In genomic region chr5:23436735-23437134, GRCm38 (mm10) we compare ENCODE assay signal across 10 mouse cellular contexts. TPM values are rescaled to one million over a fixed set of nuclear protein-coding genes. Genes with fewer than 3 reads are reported as not detected.
A peak's percentile ranks its signal among the peaks of the same experiment; 100 is the strongest.
DNase-seq lines count a peak whose midpoint lies in the region; ATAC-seq lines count a peak whose summit lies in the region.
"Had no signal": no experiment of that assay in that cellular context is flagged by ENCODE, and none has a peak within 500 bp of the region (broad histone marks: within the 10 kb centered on the region; RNA-seq: fewer than 3 reads in every experiment).

No protein-coding gene starts in this region.

- no peaks in the 10 kb centered on the region for H3K9me3 ChIP-seq in kidney, embryonic 15.5 days (replicated peaks)
- H3K9me3 ChIP-seq in embryonic facial prominence, embryonic 10.5 days: no peaks in the 10 kb centered on the region
- no peaks in the 10 kb centered on the region for H3K9me3 ChIP-seq in midbrain, embryonic 16.5 days (replicated peaks; ENCODE audit: control insufficient read depth, low read length, poor library complexity, severe bottlenecking)

- H3K9ac ChIP-seq in kidney, embryonic 15.5 days: peak overlapping the region; percentile 97
- peak overlapping the region; percentile 59 for H3K9ac ChIP-seq in midbrain, embryonic 16.5 days (ENCODE audit: low read depth, low read length)

- H3K27me3 ChIP-seq in kidney, embryonic 15.5 days: no peaks in the 10 kb centered on the region
- no peaks in the 10 kb centered on the region for H3K27me3 ChIP-seq in embryonic facial prominence, embryonic 10.5 days (replicated peaks; ENCODE audit: low read depth, poor library complexity, severe bottlenecking)
- no peaks in the 10 kb centered on the region for H3K27me3 ChIP-seq in midbrain, embryonic 16.5 days (ENCODE audit: control insufficient read depth, insufficient read depth, low read depth, low read length)
- H3K27me3 ChIP-seq: Patski had no signal

- DNase-seq in kidney, postnatal 25 days: no peak
- DNase-seq in embryonic facial prominence, embryonic 10.5 days (ENCODE audit: low spot score): no peak
- peak; percentile 47 for DNase-seq in induced T-regulatory cell, adult 2 months (ENCODE audit: low read depth)
- DNase-seq in testis, postnatal 10 days (ENCODE audit: low spot score): no peak
- DNase-seq in spleen, postnatal 10 days (ENCODE audit: low spot score in 2 of 2): no peak
- DNase-seq in lung, postnatal 14 days: no peak
- DNase-seq: thymus, postnatal 4 days had no signal

- no peaks in the 10 kb centered on the region for H3K36me3 ChIP-seq in kidney, embryonic 15.5 days
- H3K36me3 ChIP-seq in embryonic facial prominence, embryonic 10.5 days (replicated peaks): no peaks in the 10 kb centered on the region
- H3K36me3 ChIP-seq in midbrain, embryonic 16.5 days (ENCODE audit: control insufficient read depth, insufficient read depth, low read length): no peaks in the 10 kb centered on the region

- peak overlapping the region; percentile 72 for H3K4me3 ChIP-seq in kidney, embryonic 15.5 days (replicated peaks)
- H3K4me3 ChIP-seq in embryonic facial prominence, embryonic 10.5 days: peak overlapping the region; percentile 95
- H3K4me3 ChIP-seq in midbrain, embryonic 16.5 days (ENCODE audit: low read depth, low read length): peak overlapping the region; percentile 75

- ATAC-seq in kidney, embryonic 15.5 days (replicated peaks; ENCODE audit: low FRiP score): no peak
- no peak for ATAC-seq in midbrain, embryonic 16.5 days
- ATAC-seq: Patski had no signal

- no peak overlapping the region for H3K27ac ChIP-seq in kidney, embryonic 15.5 days
- H3K27ac ChIP-seq in embryonic facial prominence, embryonic 10.5 days (replicated peaks): no peak overlapping the region
- H3K27ac ChIP-seq in midbrain, embryonic 16.5 days (ENCODE audit: low read length): no peak overlapping the region

- WGBS in kidney, embryonic 15.5 days: 15% methylated on average over 2 of the region's 2 CpGs
- WGBS in embryonic facial prominence, embryonic 10.5 days: 30% methylated on average over 2 of the region's 2 CpGs
- 4% methylated on average over 2 of the region's 2 CpGs for WGBS in midbrain, embryonic 16.5 days

- peak overlapping the region; percentile 80 for H3K4me2 ChIP-seq in kidney, embryonic 15.5 days
- peak overlapping the region; percentile 85 for H3K4me2 ChIP-seq in midbrain, embryonic 16.5 days (ENCODE audit: low read length)

- peaks cover 12% of the 10 kb centered on the region for H3K4me1 ChIP-seq in kidney, embryonic 15.5 days
- H3K4me1 ChIP-seq in embryonic facial prominence, embryonic 10.5 days: peaks cover 16% of the 10 kb centered on the region
- peaks cover 22% of the 10 kb centered on the region for H3K4me1 ChIP-seq in midbrain, embryonic 16.5 days (ENCODE audit: control insufficient read depth, insufficient read depth, low read length)

RNA-seq across cellular contexts. Expression of gene Kmt2e, which starts 2.5 kb away (rescaled TPM):
- polyA plus RNA-seq in kidney, embryonic 15.5 days (2015; fragmentation: Nextera tagmentation; extraction: Ambion mirVana): 87.5 and 91.5 TPM in 2 replicates
- 86.7 TPM in 2 replicates for polyA plus RNA-seq in embryonic facial prominence, embryonic 10.5 days (2016; fragmentation: Nextera tagmentation; extraction: Ambion mirVana)
- polyA plus RNA-seq in midbrain, embryonic 16.5 days (2015; fragmentation: Nextera tagmentation; extraction: Ambion mirVana): 162 and 178 TPM in 2 replicates
